Mouse (Mus musculus): ENCODE results near the gene Xpo6. TPM values are rescaled to one million over a fixed set of nuclear protein-coding genes. Genes with fewer than 3 reads are reported as not detected.

The Xpo6 gene
- 100 to 1,000 TPM; 163 to 166 TPM for total RNA-seq (2023)

DNA sequence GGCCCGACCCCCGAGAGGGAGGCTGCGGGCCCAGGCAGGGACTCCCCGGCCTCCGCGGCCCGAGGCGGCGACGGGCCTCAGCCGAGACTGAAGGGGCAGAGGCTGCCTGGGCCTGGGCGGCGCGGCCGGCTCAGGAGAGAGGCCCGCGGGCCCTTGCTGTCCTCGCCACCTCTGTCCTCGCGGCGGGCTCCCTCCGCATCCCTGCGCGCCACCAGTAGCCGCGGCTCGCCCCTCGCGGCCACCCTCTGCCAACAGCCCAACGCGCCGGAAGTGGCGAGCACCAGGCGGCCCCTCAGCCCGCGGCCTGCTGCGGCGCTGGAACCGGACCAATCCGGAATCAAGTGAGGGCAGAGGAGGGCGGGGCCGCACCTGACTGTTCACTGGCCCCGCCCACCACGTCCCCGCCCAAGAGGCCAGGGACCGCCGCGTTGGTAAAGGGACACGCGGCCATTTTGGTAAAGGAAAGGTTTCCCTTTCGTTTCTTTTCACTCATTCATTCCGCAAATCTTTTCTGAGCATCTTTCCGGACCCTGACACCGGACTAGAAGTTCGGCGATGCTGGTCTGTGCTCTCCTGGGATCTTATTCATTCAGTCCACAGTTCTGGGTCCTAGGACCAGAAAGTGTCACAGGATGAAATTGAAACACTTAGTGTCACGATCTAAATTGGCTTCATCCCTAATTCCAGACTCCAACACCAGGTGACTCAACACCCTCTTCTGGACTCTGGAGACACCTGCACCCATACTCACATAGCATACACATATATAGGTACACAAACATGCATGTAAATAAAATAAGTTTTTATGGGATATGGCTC, at the start of gene Xpo6:
Xpo6 (minus strand) TSS at position 324 of the 819 bp plus-strand sequence.

DNA sequence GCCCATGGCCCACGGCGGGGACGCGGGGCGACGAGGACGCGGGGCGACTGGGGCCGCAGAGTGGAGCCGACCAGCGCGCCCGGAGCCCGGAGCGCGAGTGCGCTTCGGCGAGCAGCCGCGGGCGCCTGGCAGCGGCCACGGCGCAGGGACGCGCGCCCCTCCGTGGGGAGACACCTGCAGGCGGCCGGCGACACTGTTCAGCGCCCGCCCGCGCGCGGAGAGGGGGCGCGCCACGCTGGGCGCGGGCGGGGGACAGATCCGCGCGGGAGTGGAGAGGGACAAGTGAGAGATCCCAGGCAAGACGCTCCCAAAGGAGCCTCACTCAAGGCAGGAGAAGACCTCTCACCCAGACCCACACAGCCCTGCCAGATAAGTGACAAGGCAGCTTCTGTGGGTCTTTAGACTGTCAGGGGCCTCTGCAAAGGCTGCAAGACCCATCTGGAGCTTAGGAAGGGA, 118.0 kb downstream of the Xpo6 start, which contains the start of gene Gsg1l:
Gsg1l (minus strand) TSS at position 126 of the 456 bp plus-strand sequence.

Other genes with a start within 250 kb of the Xpo6 start
- gene Gsg1l, start 118.1 kb downstream of the Xpo6 start, total RNA-seq (2023) = under 1 TPM in 1 of 2 experiments, not detected in 1; 0.24 TPM
- gene Sbk1, start 72.1 kb upstream of the Xpo6 start, total RNA-seq (2023) = 1 to 10 TPM; 6.0 to 9.2 TPM
- gene Lat, start 169.1 kb upstream of the Xpo6 start, total RNA-seq (2023) = 1 to 10 TPM; 1.8 to 2.4 TPM
- gene Spns1, start 176.9 kb upstream of the Xpo6 start, total RNA-seq (2023) = 10 to 100 TPM; 26.2 to 38.0 TPM
- 10 to 100 TPM; 11.5 to 12.0 TPM for gene Nfatc2ip, start 196.2 kb upstream of the Xpo6 start, total RNA-seq (2023)
- 10 to 100 TPM in 1 of 2 experiments, 1 to 10 TPM in 1; 3.9 to 11.7 TPM for gene Cd19, start 214.4 kb upstream of the Xpo6 start, total RNA-seq (2023)
- gene Rabep2, start 228.3 kb upstream of the Xpo6 start, total RNA-seq (2023) = 10 to 100 TPM; 14.8 to 15.6 TPM